Mouse (Mus musculus): Measurements from ENCODE around the gene Dst.

DNA sequence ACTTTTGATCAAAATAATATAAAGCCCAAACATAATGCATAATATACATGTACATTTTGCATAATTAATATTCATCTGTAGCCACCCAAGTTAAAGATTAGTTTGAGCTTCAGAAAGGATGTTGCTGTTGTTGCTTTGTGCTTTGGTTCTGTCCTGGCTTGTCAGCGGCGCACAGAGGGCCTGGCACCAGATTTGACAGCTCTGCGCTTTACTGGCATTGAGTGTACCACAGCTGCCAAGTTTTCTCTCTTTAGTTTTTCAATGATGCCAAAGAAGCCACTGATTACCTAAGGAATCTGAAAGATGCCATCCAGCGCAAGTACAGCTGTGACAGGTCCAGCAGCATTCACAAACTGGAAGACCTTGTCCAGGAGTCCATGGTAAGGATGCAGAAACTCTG lies 257.9 kb downstream of the Dst start:
- TF ChIP-seq CTCF (IDR thresholded peaks at IDR 0.05; ENCODE audit: insufficient read depth, low read depth, low read length) (no peak), POLR2A (IDR thresholded peaks at IDR 0.05; ENCODE audit: insufficient read depth, low read depth, low read length) (no peak)
